Mouse (Mus musculus): ENCODE data around the gene Icosl. TPM values are rescaled to one million over a fixed set of nuclear protein-coding genes. Genes with fewer than 3 reads are reported as not detected.
"Not testable (repeated sequence)": the region's sequence is repeated elsewhere in the genome, so short reads cannot be mapped to it uniquely, and the experiment has no call there.

Gene Icosl
- 10 to 100 TPM; 15.4 to 19.4 TPM for total RNA-seq (2021)
- long read RNA-seq, experiment 1, transcript Icosl-201 (7 exons, 2,814 nt) = major isoform, 5 of 8 reads
- long read RNA-seq, experiment 1, partial matches to known transcripts = 0 of 8 reads
- long read RNA-seq, experiment 1, other reads (novel, unspliced or antisense) = 3 of 8 reads
- long read RNA-seq, experiment 2, partial matches to known transcripts = 0 of 4 reads
- long read RNA-seq, experiment 2, other reads (novel, unspliced or antisense) = 1 of 4 reads

- peak; percentile 51 to 60 for DNase-seq (ENCODE audit: low spot score in 2 of 2)
These were observed at the start of gene Icosl for GRCm38 (mm10) chr10:78069101-78070011. Gene Icosl, plus strand, starts transcription at chr10:78069302.

- DNase-seq (ENCODE audit: low spot score in 2 of 2) = not testable (repeated sequence)
These were observed 49.1 kb upstream of the Icosl start for GRCm38 (mm10) chr10:78019984-78020383.

GRCm38 (mm10) chr10:78025453-78025852, 43.6 kb upstream of the Icosl start:
- not testable (repeated sequence) for DNase-seq (ENCODE audit: low spot score in 2 of 2)

- DNase-seq (ENCODE audit: low spot score in 2 of 2) = peak in 1 of 2 experiments; percentile 50
These were observed 41.0 kb upstream of the Icosl start for GRCm38 (mm10) chr10:78028129-78028528.

GRCm38 (mm10) chr10:78029080-78029479, 40.0 kb upstream of the Icosl start:
- DNase-seq (ENCODE audit: low spot score in 2 of 2) = no peak

- DNase-seq (ENCODE audit: low spot score in 2 of 2) = no peak
These were observed 37.1 kb upstream of the Icosl start for GRCm38 (mm10) chr10:78031987-78032386.

GRCm38 (mm10) chr10:78037139-78037538, 32.0 kb upstream of the Icosl start:
- no peak for DNase-seq (ENCODE audit: low spot score in 2 of 2)

GRCm38 (mm10) chr10:78041647-78042046, 27.5 kb upstream of the Icosl start, which contains the start of gene Dnmt3l:
Gene Dnmt3l, plus strand, starts transcription at chr10:78041947.
- no peak for DNase-seq (ENCODE audit: low spot score in 2 of 2)

GRCm38 (mm10) chr10:78042096-78042495, 27.0 kb upstream of the Icosl start:
- DNase-seq (ENCODE audit: low spot score in 2 of 2) = no peak

- no peak for DNase-seq (ENCODE audit: low spot score in 2 of 2)
These were observed 26.3 kb upstream of the Icosl start for GRCm38 (mm10) chr10:78042697-78043405.

GRCm38 (mm10) chr10:78043406-78043836, 25.7 kb upstream of the Icosl start, which contains the start of gene Aire:
Gene Aire, minus strand, starts transcription at chr10:78043610.
- DNase-seq (ENCODE audit: low spot score in 2 of 2) = no peak

- no peak for DNase-seq (ENCODE audit: low spot score in 2 of 2)
These were observed 24.6 kb upstream of the Icosl start for GRCm38 (mm10) chr10:78044531-78044930.

- no peak for DNase-seq (ENCODE audit: low spot score in 2 of 2)
These were observed 22.7 kb upstream of the Icosl start for GRCm38 (mm10) chr10:78046388-78046787.

GRCm38 (mm10) chr10:78048061-78048730, 20.9 kb upstream of the Icosl start:
- no peak for DNase-seq (ENCODE audit: low spot score in 2 of 2)

GRCm38 (mm10) chr10:78049519-78050035, 19.5 kb upstream of the Icosl start:
- DNase-seq (ENCODE audit: low spot score in 2 of 2) = no peak

GRCm38 (mm10) chr10:78054633-78055565, 14.2 kb upstream of the Icosl start:
- DNase-seq (ENCODE audit: low spot score in 2 of 2) = no peak

GRCm38 (mm10) chr10:78057056-78057455, 12.0 kb upstream of the Icosl start:
- no peak for DNase-seq (ENCODE audit: low spot score in 2 of 2)

- no peak for DNase-seq (ENCODE audit: low spot score in 2 of 2)
These were observed 6.0 kb upstream of the Icosl start for GRCm38 (mm10) chr10:78063122-78063521.

GRCm38 (mm10) chr10:78067226-78067625, 1.9 kb upstream of the Icosl start:
- DNase-seq (ENCODE audit: low spot score in 2 of 2) = no peak
